Mouse (Mus musculus) embryonic stem cell, embryonic (primary cell): ENCODE measurements around the gene E2f1.

Experiments
- CTCF ChIA-PET, 4 experiments: fragments of 300-600 bp in 2 of 4; fragments of 350-600 bp in 2 of 4; sonication (Branson Sonifier 250); formaldehyde crosslinking; loops; one replicate each; lab custom pipeline; 2022; ENCODE audit warnings: inconsistent platforms in 2 of 4; lab: Charles Lee
- POLR2A ChIA-PET, 4 experiments: fragments of 300-600 bp in 2 of 4; fragments of 350-600 bp in 2 of 4; sonication (Branson Sonifier 250); formaldehyde crosslinking; loops; one replicate each; lab custom pipeline; 2022; ENCODE audit warnings: antibody characterized with exemption in 4 of 4, inconsistent platforms in 1 of 4; lab: Charles Lee

Gene E2f1

DNA sequence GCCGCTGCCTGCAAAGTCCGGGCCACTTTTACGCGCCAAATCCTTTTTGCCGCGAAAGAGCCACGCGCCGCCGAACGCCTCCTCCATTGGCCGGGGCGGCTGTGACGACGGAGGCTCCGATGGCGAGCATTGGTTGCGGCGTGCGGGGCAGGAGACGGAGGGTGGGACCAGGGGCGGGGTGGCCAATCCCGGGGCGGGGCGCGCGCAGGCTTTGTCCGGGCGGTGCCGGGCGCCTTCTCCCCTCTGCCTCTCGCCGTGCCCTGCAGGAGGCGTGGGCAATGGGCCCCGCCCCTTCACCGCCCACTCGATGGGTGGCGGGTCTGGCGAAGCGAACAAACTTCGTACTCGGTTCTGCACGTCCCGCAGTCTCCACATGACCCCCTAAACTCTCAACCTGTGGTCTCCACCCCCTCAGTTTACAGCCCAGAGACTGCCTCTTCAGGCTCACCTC lies at the start of gene E2f1:
TSS of gene E2f1 (minus strand) at position 57 of the 451 bp plus-strand sequence.
- CTCF ChIA-PET: interaction anchor here in 2 of 4 experiments (1.0 to 3.9 kb wide), 5 partner anchors 12 to 30 kb away, joined by 3 to 17 read pairs (median 6); no protein-coding TSS in a partner anchor
- POLR2A ChIA-PET: interaction anchor here (0.8 to 18.6 kb wide), 25 partner anchors 8 to 221 kb away, joined by 3 to 479 read pairs (median 9); partner anchors contain the start of genes 4930519P11Rik (in 2 of the 4), Actl10 (in 2 of the 4), Necab3 (in 2 of the 4) and Zfp341 (in 2 of the 4)

- ChIA-PET CTCF (interaction anchor here in 2 of 4 experiments (0.6 kb wide), 2 partner anchors 20 to 433 kb away, joined by 3 to 5 read pairs; no protein-coding TSS in a partner anchor), POLR2A (interaction anchor here in 2 of 4 experiments (0.6 to 1.3 kb wide), 4 partner anchors 24 to 837 kb away, joined by 3 to 6 read pairs (median 4); partner anchors contain the start of gene Efcab8 (in 1 of the 2))
Measured at GRCm38 (mm10) chr2:154617061-154617460, 47.4 kb upstream of the E2f1 start.

GRCm38 (mm10) chr2:154615674-154616073 lies 46.0 kb upstream of the E2f1 start:
- ChIA-PET POLR2A (interaction anchor here in 3 of 4 experiments (0.5 to 4.5 kb wide), 18 partner anchors 7 to 766 kb away, joined by 3 to 148 read pairs (median 4); partner anchors contain the start of genes Pxmp4 (in 2 of the 3) and Raly (in 1 of the 3)), CTCF (interaction anchor here in 1 of 4 experiments (0.7 kb wide), 1 partner anchor 15 kb away, joined by 3 read pairs; no protein-coding TSS in a partner anchor)

- ChIA-PET POLR2A (interaction anchor here in 3 of 4 experiments (0.5 to 4.5 kb wide), 36 partner anchors 8 to 766 kb away, joined by 3 to 148 read pairs (median 4); partner anchors contain the start of genes Pxmp4 (in 2 of the 3) and Raly (in 2 of the 3)), CTCF (interaction anchor here in 2 of 4 experiments (0.7 to 3.9 kb wide), 4 partner anchors 11 to 31 kb away, joined by 3 to 58 read pairs (median 6); partner anchors contain the start of gene Pxmp4 (in 1 of the 2))
Measured at GRCm38 (mm10) chr2:154614841-154615576, 45.3 kb upstream of the E2f1 start.

DNA sequence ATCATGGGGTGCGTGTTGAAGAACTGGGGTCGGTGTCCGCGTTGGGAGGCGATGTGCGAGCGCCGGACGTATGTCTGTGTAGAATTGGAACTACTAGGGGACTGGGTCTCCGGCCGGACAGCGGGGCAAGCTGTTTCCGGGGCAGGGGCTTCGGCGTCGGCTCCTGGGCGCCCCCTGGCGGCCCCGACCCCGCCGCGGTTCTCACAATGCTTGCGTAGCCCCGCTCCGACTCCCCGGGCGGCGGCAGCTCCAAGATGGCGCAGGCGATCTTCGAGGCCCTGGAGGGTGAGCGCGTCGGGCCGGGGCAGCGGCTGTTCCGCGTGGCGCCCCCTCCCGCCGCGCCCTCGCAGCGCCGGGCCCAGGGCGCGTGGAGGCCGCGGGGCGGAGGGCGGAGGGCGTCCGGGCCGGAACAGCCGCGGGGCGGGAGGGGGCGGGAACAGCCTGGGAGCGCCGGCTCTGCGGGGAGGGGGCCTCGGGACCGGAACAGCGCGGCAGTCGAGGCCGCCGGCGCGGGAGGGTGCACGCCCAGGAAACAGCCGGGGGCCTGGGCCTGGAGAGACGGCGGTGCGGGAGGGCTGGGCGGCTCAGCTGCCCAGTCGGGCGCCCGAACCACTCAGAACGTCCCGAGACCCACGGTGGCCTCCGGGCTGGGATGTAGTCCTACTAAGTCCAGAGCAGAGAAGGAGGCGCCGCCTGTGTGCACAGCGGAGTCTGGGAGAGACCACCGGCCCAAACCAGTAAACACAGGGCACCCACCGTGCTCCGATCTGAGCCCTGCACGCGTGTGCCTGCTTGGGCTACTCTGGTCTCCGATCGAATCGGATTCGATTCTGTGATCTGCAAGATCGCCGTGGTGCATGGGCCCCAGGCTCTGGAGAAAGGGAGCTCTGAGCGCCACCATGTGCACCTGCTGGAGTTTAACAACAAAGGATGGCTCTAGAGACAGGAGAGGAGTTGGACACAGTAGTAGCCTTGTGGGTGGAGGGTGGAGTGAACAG lies 43.7 kb upstream of the E2f1 start, which contains the start of the genes Zfp341 and 4930519P11Rik:
TSS of gene Zfp341 (plus strand) at position 180 of the 998 bp plus-strand sequence.
TSS of gene 4930519P11Rik (minus strand) at position 320 of the 998 bp plus-strand sequence.
- ChIA-PET CTCF (interaction anchor here (0.5 to 3.9 kb wide), 41 partner anchors 9 to 313 kb away, joined by 3 to 58 read pairs (median 4); partner anchors contain the start of genes Pxmp4 (in 4 of the 4), Actl10 (in 1 of the 4), Cdk5rap1 (in 1 of the 4) and Raly (in 1 of the 4)), POLR2A (interaction anchor here (0.5 to 4.5 kb wide), 117 partner anchors 7 to 840 kb away, joined by 3 to 148 read pairs (median 4); partner anchors contain the start of genes Pxmp4 (in 4 of the 4), Raly (in 3 of the 4), Snta1 (in 3 of the 4) and Actl10 (in 2 of the 4))

DNA sequence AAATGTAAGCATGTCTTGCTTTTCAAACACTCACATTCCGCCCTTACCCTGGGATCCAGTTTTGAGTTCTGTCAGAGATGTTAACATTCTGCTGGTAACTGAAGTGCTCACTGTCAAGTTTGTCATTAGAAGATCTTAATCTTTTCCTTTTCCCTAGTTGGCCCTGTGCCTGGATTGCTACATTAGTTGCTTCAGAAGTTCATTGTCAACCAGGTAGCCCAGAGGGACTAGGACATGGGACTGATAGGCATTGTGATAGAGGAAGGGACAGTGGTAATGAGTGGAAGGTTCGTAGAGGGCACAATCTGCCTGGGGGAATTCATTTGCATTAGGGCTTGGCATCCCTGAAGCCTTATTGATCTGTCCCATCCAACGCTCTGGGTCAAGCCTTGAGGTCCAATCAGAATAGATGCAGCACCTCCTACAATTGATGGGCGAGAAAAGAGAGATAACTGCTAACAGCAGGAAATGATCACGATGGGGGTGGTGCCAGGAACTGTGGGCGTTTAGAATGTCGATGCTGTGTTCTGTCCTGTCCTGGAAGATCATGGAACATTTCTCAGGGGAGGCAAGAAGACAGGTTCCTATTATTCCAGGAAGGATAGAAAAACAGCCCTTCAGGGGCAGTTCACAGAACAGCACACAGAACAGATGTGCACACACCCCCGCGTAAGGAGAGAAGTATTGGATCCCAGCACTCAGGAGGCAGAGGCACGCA lies 39.5 kb upstream of the E2f1 start:
- ChIA-PET CTCF (interaction anchor here in 2 of 4 experiments (0.6 to 1.1 kb wide), 2 partner anchors 16 to 465 kb away, joined by 3 read pairs; partner anchors contain the start of gene Ahcy (in 1 of the 2)), POLR2A (interaction anchor here in 2 of 4 experiments (1.2 to 1.4 kb wide), 3 partner anchors 10 to 182 kb away, joined by 4 to 7 read pairs (median 4); no protein-coding TSS in a partner anchor)

- CTCF ChIA-PET: interaction anchor here in 1 of 4 experiments (0.6 kb wide), 1 partner anchor 151 kb away, joined by 14 read pairs; no protein-coding TSS in a partner anchor
- POLR2A ChIA-PET: interaction anchor here in 2 of 4 experiments (0.6 to 1.9 kb wide), 7 partner anchors 7 to 280 kb away, joined by 3 to 6 read pairs (median 4); no protein-coding TSS in a partner anchor
Measured at GRCm38 (mm10) chr2:154606965-154607364, 37.3 kb upstream of the E2f1 start.

DNA sequence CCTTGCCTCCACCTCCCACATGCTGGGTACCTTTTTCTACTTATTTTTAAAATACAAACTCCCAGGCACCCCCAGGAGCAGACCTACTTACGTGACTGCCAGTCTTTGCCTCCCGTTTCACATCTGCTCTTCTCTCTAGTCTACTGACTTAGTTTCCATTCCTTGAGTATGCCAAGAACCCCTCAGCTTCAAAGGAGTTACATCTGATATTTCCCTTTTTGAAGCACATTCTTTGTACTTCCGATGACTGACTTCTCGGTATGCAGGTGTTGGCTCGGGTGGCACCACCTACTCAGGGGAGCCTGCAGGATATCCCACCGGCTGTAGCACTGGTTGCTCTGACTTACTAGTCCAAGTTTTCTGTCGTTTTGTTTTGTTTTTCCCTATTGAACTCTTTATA lies 34.5 kb upstream of the E2f1 start:
- ChIA-PET POLR2A (interaction anchor here (0.6 to 5.5 kb wide), 58 partner anchors 9 to 672 kb away, joined by 3 to 148 read pairs (median 4); partner anchors contain the start of genes Zfp341 (in 4 of the 4), 4930519P11Rik (in 3 of the 4), Actl10 (in 2 of the 4) and Raly (in 2 of the 4)), CTCF (interaction anchor here (0.6 to 4.8 kb wide), 22 partner anchors 9 to 304 kb away, joined by 3 to 58 read pairs (median 5); partner anchors contain the start of genes 4930519P11Rik (in 4 of the 4), Zfp341 (in 4 of the 4) and Actl10 (in 1 of the 4))

DNA sequence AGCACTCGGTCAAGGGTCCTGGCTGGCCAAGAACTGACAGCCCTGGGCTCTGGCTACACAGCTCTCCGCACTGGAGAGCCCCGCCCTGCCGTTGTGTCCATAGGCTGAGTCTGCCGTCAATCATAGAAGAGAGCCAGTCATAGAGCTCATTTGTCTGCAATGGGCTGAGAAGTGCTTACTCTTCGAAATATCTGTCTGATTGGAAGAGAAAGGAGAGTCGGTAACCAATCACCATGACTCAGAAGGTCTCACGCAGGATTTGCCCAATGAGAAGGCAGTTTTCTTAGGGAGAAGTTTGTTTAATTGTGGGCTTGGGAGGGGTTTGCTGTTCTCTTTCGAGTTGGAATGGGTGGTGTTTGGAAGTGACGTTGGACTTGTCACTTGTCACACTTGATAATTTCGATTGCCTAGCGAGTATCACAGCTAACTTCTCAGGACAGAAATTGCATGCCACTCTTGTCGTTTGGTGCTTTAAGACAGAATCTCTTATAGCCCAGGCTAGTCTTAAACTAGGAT lies 34.0 kb upstream of the E2f1 start, which contains the start of gene Pxmp4:
TSS of gene Pxmp4 (minus strand) at position 71 of the 516 bp plus-strand sequence.
- ChIA-PET POLR2A (interaction anchor here (0.5 to 5.5 kb wide), 75 partner anchors 8 to 673 kb away, joined by 3 to 148 read pairs (median 4); partner anchors contain the start of genes Zfp341 (in 4 of the 4), 4930519P11Rik (in 3 of the 4), Actl10 (in 2 of the 4) and Raly (in 2 of the 4)), CTCF (interaction anchor here (0.5 to 4.8 kb wide), 30 partner anchors 9 to 653 kb away, joined by 3 to 58 read pairs (median 4); partner anchors contain the start of genes 4930519P11Rik (in 4 of the 4), Zfp341 (in 4 of the 4), Actl10 (in 1 of the 4) and Raly (in 1 of the 4))

- POLR2A ChIA-PET: interaction anchor here (0.5 to 5.5 kb wide), 78 partner anchors 8 to 673 kb away, joined by 3 to 148 read pairs (median 4); partner anchors contain the start of genes 4930519P11Rik (in 4 of the 4), Zfp341 (in 4 of the 4), Actl10 (in 2 of the 4) and Raly (in 2 of the 4)
- CTCF ChIA-PET: interaction anchor here (0.5 to 4.8 kb wide), 30 partner anchors 10 to 652 kb away, joined by 3 to 58 read pairs (median 4); partner anchors contain the start of genes 4930519P11Rik (in 4 of the 4), Zfp341 (in 4 of the 4), Actl10 (in 1 of the 4) and Raly (in 1 of the 4)
Measured at GRCm38 (mm10) chr2:154603007-154603637, 33.4 kb upstream of the E2f1 start.

GRCm38 (mm10) chr2:154601324-154601723 lies 31.6 kb upstream of the E2f1 start:
- CTCF ChIA-PET: interaction anchor here in 3 of 4 experiments (0.6 to 4.8 kb wide), 6 partner anchors 9 to 112 kb away, joined by 3 to 58 read pairs (median 5); partner anchors contain the start of genes 4930519P11Rik (in 1 of the 3) and Zfp341 (in 1 of the 3)
- POLR2A ChIA-PET: interaction anchor here in 3 of 4 experiments (0.8 to 5.5 kb wide), 7 partner anchors 8 to 126 kb away, joined by 3 to 148 read pairs (median 5); partner anchors contain the start of genes 4930519P11Rik (in 3 of the 3), Zfp341 (in 3 of the 3) and Necab3 (in 1 of the 3)

GRCm38 (mm10) chr2:154600586-154600985 lies 30.9 kb upstream of the E2f1 start:
- ChIA-PET CTCF (interaction anchor here in 2 of 4 experiments (0.6 to 1.0 kb wide), 8 partner anchors 13 to 887 kb away, joined by 3 to 10 read pairs (median 4); partner anchors contain the start of genes 4930519P11Rik (in 1 of the 2) and Zfp341 (in 1 of the 2)), POLR2A (interaction anchor here in 3 of 4 experiments (0.7 to 5.5 kb wide), 7 partner anchors 8 to 146 kb away, joined by 3 to 148 read pairs (median 5); partner anchors contain the start of genes 4930519P11Rik (in 3 of the 3) and Zfp341 (in 3 of the 3))

- ChIA-PET CTCF (interaction anchor here in 1 of 4 experiments (0.7 kb wide), 2 partner anchors 12 to 16 kb away, joined by 4 to 7 read pairs; partner anchors contain the start of genes 4930519P11Rik and Zfp341), POLR2A (interaction anchor here in 1 of 4 experiments (0.6 kb wide), 2 partner anchors 14 to 15 kb away, joined by 3 read pairs; partner anchors contain the start of genes 4930519P11Rik and Zfp341)
Measured at GRCm38 (mm10) chr2:154597399-154597798, 27.7 kb upstream of the E2f1 start.
